Mouse (Mus musculus) granulocyte monocyte progenitor cell, adult 5-6 weeks (primary cell): ENCODE measurements around the gene Dlgap4. TPM values are rescaled to one million over a fixed set of nuclear protein-coding genes. Genes with fewer than 3 reads are reported as not detected.

ENCODE experiments used
- ATAC-seq: replicated peaks from 2 replicates; pipeline ENCODE4 v1.8.0; 2016; ENCODE audit warnings: mild to moderate bottlenecking, moderate TSS enrichment, inconsistent platforms; ENCODE audit not compliant: poor library complexity, severe bottlenecking
- total RNA-seq, 2 experiments: library from RNA; stranded (forward) in 1 of 2; stranded (reverse) in 1 of 2; fragments of 200-712, 200-1000 nt in 1 of 2; fragments of >200 nt in 1 of 2; fragmentation: Nextera tagmentation in 1 of 2; gene quantifications; 2 replicates each; pipeline ENCODE4 v1.2.3; 2014 to 2017

Gene Dlgap4
- total RNA-seq (2014; fragmentation: Nextera tagmentation) = 21.3 and 24.6 TPM in 2 replicates
- total RNA-seq (2017) = 3.7 and 14.7 TPM in 2 replicates

- peak; percentile 36; the same call in 1 of the 2 replicates for ATAC-seq
Observed at GRCm38 (mm10) chr2:156613541-156614257, at the start of gene Dlgap4. Dlgap4 (plus strand) TSS chr2:156613705.

- ATAC-seq = no peak
Observed at GRCm38 (mm10) chr2:156566512-156566911, 47.0 kb upstream of the Dlgap4 start.

DNA sequence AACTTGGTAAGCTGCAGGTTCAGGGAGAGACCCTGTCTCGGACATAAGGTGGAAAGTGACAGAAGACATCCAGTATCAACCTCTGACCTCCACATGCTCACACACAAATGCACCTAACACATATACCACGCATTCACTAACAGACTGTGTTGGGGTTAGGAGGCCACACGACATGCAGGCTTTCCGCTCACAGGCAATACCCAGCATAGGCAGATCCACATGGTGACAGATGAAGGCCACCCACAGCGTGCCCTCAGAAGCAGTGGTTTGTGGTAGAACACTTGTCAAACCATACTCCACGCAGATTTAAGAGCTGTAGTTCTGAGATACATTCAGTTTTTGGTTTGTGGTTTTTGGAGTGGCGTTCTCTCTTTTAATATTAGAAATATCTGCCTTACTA, 44.9 kb upstream of the Dlgap4 start:
- ATAC-seq = no peak

GRCm38 (mm10) chr2:156569261-156569660, 44.2 kb upstream of the Dlgap4 start:
- no peak for ATAC-seq

- no peak for ATAC-seq
Observed at GRCm38 (mm10) chr2:156571521-156571920, 42.0 kb upstream of the Dlgap4 start.

DNA sequence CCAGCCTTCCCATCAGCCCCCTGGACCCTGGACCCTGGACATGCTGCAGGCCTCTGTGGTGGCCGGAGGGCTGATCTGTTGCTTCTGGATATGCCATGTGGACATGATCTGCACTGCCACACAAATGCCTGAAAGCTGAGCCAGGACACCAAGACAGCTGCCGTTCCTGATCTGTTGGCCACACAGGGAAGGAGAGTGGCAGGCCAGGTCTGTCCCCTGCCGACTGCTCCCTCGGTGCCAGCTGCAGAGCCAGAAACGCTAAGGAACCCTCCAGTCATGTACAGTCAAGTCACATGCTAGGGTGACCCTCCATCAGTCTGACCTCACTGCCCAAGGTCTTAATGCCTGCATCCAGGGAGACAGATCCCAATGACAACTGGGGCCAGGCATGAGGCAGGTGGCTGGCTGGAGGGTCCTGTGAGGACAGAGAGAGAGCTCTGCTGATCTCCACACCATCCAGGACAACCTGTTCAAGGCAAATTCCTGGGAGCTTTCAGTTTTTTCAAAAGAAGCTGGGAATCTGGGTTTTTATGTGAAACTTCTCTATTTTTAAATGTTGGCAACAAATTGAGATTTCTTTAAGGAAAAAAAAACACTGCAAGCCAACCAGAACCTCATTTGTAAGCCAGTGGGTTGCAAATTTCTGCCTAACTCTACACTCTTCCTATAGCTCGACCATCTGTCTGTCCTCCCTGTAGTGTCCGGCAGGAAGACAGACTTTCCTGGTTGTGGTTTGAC, 36.5 kb upstream of the Dlgap4 start:
- ATAC-seq = no peak

DNA sequence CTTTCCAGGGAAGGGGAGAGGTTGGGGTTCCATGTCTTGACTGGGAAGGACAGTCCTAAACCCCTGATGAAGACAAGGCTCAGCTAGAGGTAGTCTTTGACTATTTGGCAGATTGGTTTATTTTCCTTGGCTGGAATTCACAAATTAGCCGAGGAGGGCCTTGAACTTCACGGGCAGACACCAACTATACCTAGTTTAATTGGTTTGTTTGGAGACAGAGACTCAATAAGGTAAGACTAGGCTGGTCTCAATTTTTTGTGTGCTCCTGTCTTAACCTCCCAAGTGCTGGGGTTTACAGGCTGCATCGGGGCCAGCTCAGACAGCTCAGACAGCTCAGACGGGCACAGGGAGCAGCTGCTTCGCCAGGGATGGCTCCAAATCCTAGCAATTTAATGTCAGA, 33.0 kb upstream of the Dlgap4 start:
- no peak for ATAC-seq

GRCm38 (mm10) chr2:156581244-156581643, 32.3 kb upstream of the Dlgap4 start:
- no peak for ATAC-seq

- no peak for ATAC-seq
Observed at GRCm38 (mm10) chr2:156582887-156583286, 30.6 kb upstream of the Dlgap4 start.

GRCm38 (mm10) chr2:156584154-156584796, 29.2 kb upstream of the Dlgap4 start:
- ATAC-seq = no peak

GRCm38 (mm10) chr2:156584797-156585471, 28.6 kb upstream of the Dlgap4 start:
- no peak for ATAC-seq

- ATAC-seq = no peak
Observed at GRCm38 (mm10) chr2:156589481-156589880, 24.0 kb upstream of the Dlgap4 start.

- ATAC-seq = no peak
Observed at GRCm38 (mm10) chr2:156594987-156595490, 18.5 kb upstream of the Dlgap4 start.

GRCm38 (mm10) chr2:156602581-156602980, 10.9 kb upstream of the Dlgap4 start:
- no peak for ATAC-seq

DNA sequence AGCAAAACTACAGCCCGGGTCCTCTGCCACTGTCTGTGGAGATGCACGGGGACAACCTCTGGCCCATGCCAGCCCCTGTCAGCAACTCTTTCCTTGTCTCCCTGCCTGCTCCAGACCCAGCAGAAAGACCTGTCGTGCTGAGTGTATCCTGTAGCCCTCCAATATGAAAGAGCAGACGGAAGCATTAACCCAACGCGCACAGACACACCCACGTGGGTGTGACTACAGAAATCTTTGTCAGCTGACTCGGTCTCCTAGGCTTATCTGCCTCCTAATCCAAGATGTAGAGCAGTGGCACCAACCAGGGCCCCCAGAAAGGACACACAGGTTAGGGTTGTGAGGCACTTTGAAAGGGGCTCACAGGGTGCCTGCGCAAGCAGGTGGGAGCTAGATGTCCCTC, 9.8 kb upstream of the Dlgap4 start:
- ATAC-seq = no peak

GRCm38 (mm10) chr2:156605144-156605543, 8.4 kb upstream of the Dlgap4 start:
- no peak for ATAC-seq

DNA sequence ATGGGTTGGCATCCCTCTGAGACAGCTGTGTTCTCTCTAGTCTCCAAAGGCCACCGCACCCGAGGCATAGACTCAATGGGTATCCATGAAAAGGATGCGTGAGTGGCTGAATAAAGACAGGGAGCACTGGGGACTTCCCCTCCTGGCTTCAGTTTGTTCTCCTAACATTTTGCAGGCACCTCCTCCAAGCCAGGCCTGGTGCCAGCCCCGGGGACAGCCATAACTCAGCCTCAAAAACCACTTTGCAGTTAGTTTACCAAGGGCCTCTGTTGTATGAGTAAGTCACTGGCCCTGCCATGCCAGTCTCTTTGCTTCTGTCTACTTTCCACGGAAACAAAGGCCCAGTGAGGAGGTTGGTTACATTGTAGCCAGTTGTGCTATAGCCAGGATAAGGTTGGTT, 7.5 kb upstream of the Dlgap4 start:
- ATAC-seq = no peak

DNA sequence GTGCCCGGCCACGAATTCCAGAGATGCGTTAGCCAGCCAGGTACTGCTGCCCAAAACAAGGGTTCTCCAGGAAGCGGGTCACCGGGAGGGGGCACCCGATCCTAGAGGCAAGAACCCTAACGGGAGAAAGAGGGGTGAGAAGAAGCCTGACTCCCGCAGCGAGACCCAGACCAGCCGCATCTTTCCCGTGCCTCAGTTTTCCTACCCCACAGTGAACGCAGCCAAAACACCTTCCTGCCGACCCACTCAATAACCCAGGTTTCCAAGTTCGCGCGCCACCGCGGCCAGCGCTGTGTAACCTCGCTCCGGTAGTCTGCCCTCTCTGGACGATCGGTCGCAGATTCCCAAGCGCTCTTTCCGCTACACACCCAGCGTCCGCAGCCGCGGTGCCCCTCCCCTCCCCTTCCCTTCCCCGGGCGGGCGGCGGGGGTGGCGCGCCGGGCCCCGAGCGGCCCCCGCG, 394 bp upstream of the Dlgap4 start:
- no peak for ATAC-seq

DNA sequence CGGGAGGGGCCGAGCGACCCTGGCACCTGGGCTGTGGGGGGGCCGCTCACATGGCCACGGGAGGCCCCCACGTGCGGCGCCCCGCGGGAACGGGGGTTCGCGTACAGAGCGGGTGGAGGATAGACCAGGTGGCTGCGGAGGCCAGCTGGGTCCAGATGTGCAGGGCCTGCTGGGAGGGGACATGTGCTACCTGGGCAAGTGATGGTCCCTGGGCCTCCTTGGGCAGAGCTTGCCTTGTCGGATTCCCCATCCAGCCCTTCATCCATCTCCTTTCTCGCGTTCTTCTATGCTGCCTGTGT, 702 bp downstream of the Dlgap4 start:
- no peak for ATAC-seq
